Mouse (Mus musculus) cerebral cortex, adult 2 months (tissue): ENCODE measurements around the gene Antxr1.

ENCODE experiments used
- WGBS: fragments of 180-500 bp; shearing (Covaris S2); methylation state at CpG from one replicate; pipeline ENCODE4 v1.1.7; 2018; 5-methylcytosine and 5-hydroxymethylcytosine counted together

Antxr1 gene

GRCm38 (mm10) chr6:87142239-87142638 is 193.4 kb downstream of the Antxr1 start:
- 76% methylated on average over 5 of the region's 5 CpGs for WGBS

- WGBS: 68% methylated on average over 12 of the region's 12 CpGs
These were observed 195.6 kb downstream of the Antxr1 start for GRCm38 (mm10) chr6:87139796-87140553.

DNA sequence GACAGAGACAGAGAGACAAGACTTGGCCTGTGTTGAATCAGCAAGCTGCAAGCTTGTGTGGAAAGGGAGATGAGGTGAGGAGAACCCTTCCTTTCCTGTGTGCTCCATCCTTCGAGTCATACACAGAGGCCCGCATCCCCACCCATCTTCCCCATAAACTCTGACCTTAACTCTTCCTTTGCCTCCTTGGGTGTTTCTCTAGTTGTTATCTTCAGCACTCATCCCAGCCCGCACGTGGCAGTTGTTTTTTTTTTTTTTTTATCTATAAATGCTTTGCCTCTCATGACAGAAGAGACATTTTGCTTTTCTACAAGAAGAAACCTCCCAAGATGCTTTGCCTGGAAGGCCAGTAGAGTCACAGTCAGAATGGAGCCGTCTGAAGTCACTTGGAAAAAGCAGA is 197.1 kb downstream of the Antxr1 start:
- WGBS: 95% methylated on average over 5 of the region's 5 CpGs

GRCm38 (mm10) chr6:87133966-87134546 is 201.6 kb downstream of the Antxr1 start:
- WGBS: 54% methylated on average over 12 of the region's 12 CpGs

DNA sequence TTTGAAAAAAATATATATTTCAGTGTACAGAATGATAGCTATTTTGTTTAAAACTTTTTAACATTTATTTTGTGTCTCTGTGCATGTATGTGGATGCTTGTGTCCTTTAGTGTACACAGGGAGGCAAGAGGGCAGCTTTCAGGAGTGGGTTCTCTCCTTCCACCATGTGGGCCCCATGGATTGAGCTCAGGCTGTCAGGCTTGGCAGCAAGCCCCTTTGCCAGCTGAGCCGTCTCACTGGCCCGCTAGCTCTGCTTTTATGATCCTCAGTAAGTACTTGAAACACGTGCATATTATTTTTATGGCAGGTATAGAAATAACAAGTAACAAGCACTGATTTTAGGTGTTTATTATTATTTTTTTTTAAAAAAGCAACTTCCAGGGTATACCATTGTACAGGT is 202.1 kb downstream of the Antxr1 start:
- 46% methylated on average over 3 of the region's 3 CpGs for WGBS

GRCm38 (mm10) chr6:87131078-87131477 is 204.5 kb downstream of the Antxr1 start:
- 79% methylated on average over 1 of the region's 1 CpGs for WGBS

- WGBS: 96% methylated on average over 7 of the region's 7 CpGs
These were observed 205.0 kb downstream of the Antxr1 start for GRCm38 (mm10) chr6:87130628-87131027.

DNA sequence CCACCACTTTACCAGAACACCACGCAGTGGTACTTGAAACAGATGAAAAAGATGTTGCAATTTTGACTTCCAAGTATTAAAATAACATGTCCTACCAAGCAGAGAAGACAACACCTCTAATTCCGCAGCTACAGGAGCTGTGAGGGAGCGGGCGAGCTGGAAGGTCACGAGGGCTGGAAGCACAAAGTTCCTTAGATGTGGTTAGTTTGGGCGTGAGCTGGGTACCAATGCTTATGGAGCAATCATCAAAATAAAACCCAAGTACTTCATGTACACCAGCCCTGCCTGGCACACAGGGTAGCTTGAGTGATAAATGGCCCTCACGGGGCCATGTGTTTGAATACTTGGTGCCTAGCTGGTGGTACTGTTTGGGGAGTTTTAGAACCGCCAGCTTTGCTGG is 205.8 kb downstream of the Antxr1 start:
- WGBS: 66% methylated on average over 8 of the region's 8 CpGs

- WGBS: 66% methylated on average over 8 of the region's 8 CpGs
These were observed 208.4 kb downstream of the Antxr1 start for GRCm38 (mm10) chr6:87127049-87127753.

DNA sequence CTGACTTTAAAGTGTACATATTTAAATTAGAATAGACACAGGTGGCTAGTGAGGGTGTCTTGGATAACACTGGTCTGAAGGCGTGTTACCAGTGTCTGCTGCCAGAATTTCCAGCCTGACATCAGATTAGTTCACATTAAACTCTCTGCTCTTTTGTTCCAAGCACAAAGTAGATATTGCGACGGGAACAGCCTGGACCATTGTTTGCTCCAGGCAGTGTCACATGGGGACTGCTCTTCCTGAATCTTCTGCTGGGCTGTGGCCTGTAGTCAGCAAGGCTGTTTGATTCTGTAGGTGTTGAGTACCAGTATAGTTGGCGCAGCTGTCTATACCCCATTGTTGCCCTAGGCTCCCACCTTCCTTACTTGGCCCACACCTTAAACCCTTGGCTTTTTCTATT is 211.6 kb downstream of the Antxr1 start:
- 82% methylated on average over 4 of the region's 4 CpGs for WGBS

DNA sequence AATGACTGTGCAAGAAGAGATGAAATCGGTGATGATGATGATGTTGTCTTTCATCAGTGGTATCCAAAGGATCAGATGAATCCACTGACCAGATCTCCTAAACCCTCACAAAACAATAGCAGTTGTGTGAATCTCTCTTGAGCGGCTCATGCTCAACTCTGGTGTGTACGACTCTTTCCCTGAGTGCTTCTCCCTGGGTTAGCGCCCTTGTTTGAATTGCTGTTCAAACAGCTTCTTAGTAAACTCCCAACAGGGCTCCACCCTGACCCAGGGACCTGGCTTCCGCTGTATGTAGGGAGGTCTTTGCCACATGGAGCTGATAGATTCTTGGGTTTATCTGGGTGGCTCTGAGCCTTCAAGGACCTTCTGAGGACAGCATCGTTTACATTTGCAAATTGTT is 212.2 kb downstream of the Antxr1 start:
- WGBS: 92% methylated on average over 6 of the region's 6 CpGs

DNA sequence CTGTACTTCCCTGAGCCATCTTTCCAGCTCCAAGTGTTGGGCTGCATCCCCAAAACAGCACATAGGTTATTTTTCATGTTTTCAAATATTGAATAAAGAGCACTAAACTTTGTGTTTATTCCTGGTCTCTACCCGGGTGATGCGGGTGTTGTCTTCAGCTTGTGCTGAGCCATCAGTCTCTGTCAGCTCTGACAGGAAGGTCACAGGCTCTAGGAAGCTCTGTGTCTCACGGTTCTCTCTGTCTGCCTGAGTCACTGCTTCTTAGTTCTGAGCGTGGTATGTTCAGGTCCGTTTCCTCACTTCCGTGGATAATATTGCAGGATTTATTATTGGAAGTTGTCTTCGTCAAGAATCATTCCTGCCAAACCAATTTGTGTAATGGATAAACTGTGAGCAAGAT is 213.7 kb downstream of the Antxr1 start:
- WGBS: 59% methylated on average over 7 of the region's 7 CpGs

GRCm38 (mm10) chr6:87120661-87121060 is 215.0 kb downstream of the Antxr1 start:
- 86% methylated on average over 6 of the region's 6 CpGs for WGBS

DNA sequence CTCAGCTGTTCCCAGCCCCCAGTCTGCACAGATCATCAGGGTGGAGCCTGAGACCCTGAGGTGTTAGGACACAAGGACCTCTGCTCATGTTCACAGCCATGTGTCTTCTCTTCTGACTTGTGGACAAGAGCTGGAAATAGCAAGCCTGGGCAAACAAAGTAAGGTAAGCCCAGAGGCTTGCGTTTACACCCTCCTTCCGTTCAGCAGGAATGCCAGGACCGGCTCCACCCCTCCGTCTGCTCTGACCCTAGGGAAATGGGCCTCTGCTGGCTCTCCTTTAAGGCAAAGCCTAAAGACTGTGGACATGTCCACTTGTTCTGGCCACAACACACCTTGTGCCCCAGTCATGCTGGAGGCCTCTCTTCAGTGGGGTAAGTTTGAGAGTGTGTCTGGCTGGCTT is 215.6 kb downstream of the Antxr1 start:
- 86% methylated on average over 4 of the region's 4 CpGs for WGBS

GRCm38 (mm10) chr6:87119066-87119837 is 216.4 kb downstream of the Antxr1 start:
- WGBS: 93% methylated on average over 20 of the region's 20 CpGs

GRCm38 (mm10) chr6:87116596-87116995 is 219.0 kb downstream of the Antxr1 start:
- 91% methylated on average over 7 of the region's 7 CpGs for WGBS

- WGBS: 69% methylated on average over 2 of the region's 2 CpGs
These were observed 219.6 kb downstream of the Antxr1 start for GRCm38 (mm10) chr6:87115981-87116380.

DNA sequence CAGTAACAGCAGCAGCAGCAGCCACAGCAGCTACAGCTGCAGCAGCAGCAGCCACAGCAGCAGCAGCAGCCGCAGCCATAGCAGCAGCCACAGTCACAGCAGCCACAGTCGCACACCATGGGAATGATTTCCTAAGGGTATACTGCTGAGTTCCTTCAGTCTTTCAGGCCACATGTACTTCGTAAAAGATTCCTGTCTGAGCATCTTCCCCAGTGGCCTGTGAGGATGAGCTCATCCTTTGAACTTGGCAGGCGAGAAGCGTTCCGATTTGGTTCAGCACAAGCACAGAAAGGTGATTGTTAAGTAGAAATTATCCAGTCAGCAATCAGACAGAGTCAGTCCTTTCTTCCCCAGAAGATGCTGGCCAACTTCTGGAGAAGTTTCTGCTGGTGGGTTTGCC is 223.5 kb downstream of the Antxr1 start:
- WGBS: 69% methylated on average over 6 of the region's 6 CpGs

- WGBS: 88% methylated on average over 1 of the region's 1 CpGs
These were observed 224.1 kb downstream of the Antxr1 start for GRCm38 (mm10) chr6:87111493-87111892.

DNA sequence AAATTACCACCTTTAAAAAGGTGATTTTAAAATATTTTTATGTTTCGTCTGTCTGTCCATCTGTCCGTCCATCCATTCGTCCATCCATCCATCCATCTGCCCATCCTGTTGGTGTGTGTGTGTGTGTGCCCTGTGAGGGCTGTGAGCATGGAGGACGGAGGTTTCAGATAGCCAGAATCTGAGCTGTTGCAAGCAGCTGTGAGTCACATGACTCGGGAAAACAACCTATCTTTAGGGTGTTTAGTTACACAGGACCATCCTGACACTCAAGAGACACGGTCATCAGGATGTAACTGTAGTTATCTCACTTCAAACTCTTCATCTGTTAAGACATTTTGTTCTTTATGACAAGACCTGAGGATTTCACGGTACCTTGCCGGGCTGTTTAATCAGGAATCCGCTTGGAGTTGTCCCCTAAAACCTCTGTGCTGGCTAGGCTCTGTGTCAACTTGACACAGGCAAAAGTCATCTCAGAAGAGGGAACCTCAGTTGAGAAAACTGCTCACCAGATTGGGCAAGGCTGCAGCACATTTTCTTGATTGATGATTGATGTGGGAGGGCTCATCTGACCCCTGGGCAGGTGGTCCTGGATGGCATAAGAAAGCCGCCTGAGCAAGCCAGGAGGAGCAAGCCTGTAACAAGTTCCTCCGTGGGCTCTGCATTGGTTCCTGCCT is 231.4 kb downstream of the Antxr1 start, which contains the start of gene D6Ertd527e:
TSS of gene D6Ertd527e (plus strand) at position 624 of the 674 bp plus-strand sequence.
- 93% methylated on average over 11 of the region's 11 CpGs for WGBS

GRCm38 (mm10) chr6:87103314-87103713 is 232.3 kb downstream of the Antxr1 start:
- WGBS: 90% methylated on average over 1 of the region's 1 CpGs
